Mouse (Mus musculus) forebrain, embryonic 12.5 days (tissue): ENCODE results near the gene Cyb5rl. TPM values are rescaled to one million over a fixed set of nuclear protein-coding genes. Genes with fewer than 3 reads are reported as not detected.
A peak's percentile ranks its signal among the peaks of the same experiment; 100 is the strongest.

Experiments used
- ATAC-seq: fragments of 200-750 bp; cut with Nextera tagmentation; 2 replicates; pipeline ENCODE4 v1.8.0; 2017; ENCODE audit warnings: moderate TSS enrichment; ENCODE audit not compliant: low FRiP score
- H3K27ac ChIP-seq: fragments of 300-500 bp; sonication (generic); 2 replicates; pipeline ENCODE4 v1.5.1; 2016; ENCODE audit warnings: mild to moderate bottlenecking
- H3K27me3 ChIP-seq: fragments of 300-500 bp; sonication (generic); 2 replicates; pipeline ENCODE4 v1.6.1; 2016; ENCODE audit warnings: mild to moderate bottlenecking
- H3K36me3 ChIP-seq: fragments of 300-500 bp; sonication (generic); replicated peaks from 2 replicates; pipeline ENCODE4 v1.6.1; 2016; ENCODE audit warnings: mild to moderate bottlenecking
- H3K4me1 ChIP-seq: fragments of 300-500 bp; sonication (generic); 2 replicates; pipeline ENCODE4 v1.6.1; 2016
- H3K4me2 ChIP-seq: fragments of 300-500 bp; sonication (generic); 2 replicates; pipeline ENCODE4 v1.6.1; 2016; ENCODE audit warnings: mild to moderate bottlenecking, moderate library complexity
- H3K4me3 ChIP-seq: fragments of 300-500 bp; sonication (generic); replicated peaks from 2 replicates; pipeline ENCODE4 v1.5.1; 2016; ENCODE audit warnings: mild to moderate bottlenecking
- H3K9ac ChIP-seq: fragments of 300-500 bp; sonication (generic); 2 replicates; pipeline ENCODE4 v1.6.1; 2016; ENCODE audit warnings: mild to moderate bottlenecking
- H3K9me3 ChIP-seq: fragments of 300-500 bp; sonication (generic); 2 replicates; pipeline ENCODE4 v1.6.1; 2016
- WGBS: fragments of 180-500 bp; shearing (Covaris S2); methylation state at CpG from one replicate; pipeline ENCODE4 v1.1.7; 2016; 5-methylcytosine and 5-hydroxymethylcytosine counted together
- polyA plus RNA-seq: library from polyadenylated mRNA; unstranded; fragments of >200 nt; fragmentation: Nextera tagmentation; extraction: Ambion mirVana; gene quantifications from 2 replicates; pipeline ENCODE4 v1.2.1, GENCODE M21; 2016

Gene Cyb5rl
- polyA plus RNA-seq, 1 experiment from 2014 or later, result 6.0 TPM

DNA sequence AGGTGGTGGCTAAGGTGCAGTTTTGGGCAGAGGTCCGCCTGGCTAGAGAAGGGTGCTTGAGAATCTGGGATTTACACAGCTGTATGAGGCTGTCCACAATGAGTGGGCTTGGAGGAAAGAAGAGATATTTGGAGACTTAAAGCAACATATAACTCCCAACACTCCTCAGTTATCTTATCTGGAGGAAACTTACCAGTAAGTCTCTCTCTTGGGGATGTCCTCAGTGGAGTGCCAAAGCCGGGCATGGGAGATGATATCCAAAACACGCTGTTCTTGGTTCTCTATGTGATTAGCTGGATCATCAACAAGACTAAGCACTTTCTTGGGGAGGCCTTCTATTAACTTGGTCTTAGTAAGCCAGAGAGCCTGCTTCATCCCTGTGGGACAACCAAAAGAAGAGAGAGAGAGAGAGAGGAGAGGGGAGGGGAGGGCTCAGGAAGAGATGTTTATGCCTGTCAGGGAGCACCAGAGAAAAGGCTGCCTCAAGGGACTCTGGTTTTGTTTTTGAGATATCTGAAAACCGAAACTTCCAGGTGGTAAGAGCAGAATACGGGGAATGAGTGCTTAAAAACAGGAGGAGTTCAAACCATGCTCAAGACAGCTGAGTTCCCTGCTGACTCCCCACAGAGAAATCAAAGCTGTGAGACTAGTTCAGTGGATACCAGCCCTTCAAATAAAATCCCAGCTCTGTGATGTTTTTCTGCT lies 2.2 kb upstream of the Cyb5rl start:
- no peak for ATAC-seq
- H3K4me3 ChIP-seq, result no peak overlapping the region
- peaks cover 18% of the 10 kb centered on the region for H3K4me1 ChIP-seq
- peaks cover 45% of the 10 kb centered on the region for H3K36me3 ChIP-seq
- H3K9me3 ChIP-seq, result no peaks in the 10 kb centered on the region
- WGBS, result 91% methylated on average over 5 of the region's 5 CpGs
- 0 out of 2 replicates have a peak, but pooled peaks cover 4% of the 10 kb centered on the region for H3K27me3 ChIP-seq
- H3K9ac ChIP-seq, result no peak overlapping the region
- no peak overlapping the region for H3K27ac ChIP-seq
- no peak overlapping the region for H3K4me2 ChIP-seq

DNA sequence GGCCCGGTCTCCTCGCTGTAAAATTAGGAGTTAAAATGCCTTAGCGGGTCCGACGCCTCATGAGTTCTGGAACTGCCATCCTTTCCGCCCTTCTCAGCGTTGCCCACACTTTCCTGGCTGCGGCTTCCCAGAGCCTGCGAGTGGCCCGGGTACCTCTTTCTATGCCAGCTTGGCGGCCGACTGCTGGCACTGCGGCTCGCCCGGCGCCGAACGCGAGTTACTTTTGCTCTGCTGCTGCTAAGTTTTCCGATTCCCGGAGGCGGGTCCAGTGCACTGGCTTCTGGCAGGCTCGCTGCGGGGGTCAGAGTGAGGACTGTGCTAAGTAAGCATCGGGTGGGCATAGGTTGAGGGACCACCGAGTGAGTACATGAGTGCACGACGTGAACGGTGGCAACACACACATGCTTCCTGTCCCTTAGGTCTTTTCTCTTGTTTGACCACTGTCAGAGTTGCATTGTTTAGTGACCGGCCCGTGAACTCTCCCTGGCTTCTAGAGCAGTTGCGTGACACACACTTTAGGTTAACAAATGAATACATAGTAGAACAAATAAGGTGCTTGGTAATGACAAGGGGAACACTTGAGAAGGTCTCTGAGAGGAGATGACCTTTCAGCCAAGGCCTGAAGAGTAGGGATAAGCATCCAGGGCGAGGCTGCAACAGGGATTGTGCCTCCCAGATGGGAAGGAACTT lies 508 bp downstream of the Cyb5rl start:
- ATAC-seq, result 0 out of 2 replicates have a peak, but pooled peaks have one; percentile 52
- peaks cover 18% of the 10 kb centered on the region for H3K4me1 ChIP-seq
- peak overlapping the region; percentile 93 for H3K4me2 ChIP-seq
- 3% methylated on average over 33 of the region's 33 CpGs for WGBS
- peaks cover 20% of the 10 kb centered on the region for H3K36me3 ChIP-seq
- H3K9me3 ChIP-seq, result no peaks in the 10 kb centered on the region
- H3K9ac ChIP-seq, result peak overlapping the region; percentile 62
- 0 out of 2 replicates have a peak, but pooled peaks cover 4% of the 10 kb centered on the region for H3K27me3 ChIP-seq
- H3K4me3 ChIP-seq, result peak overlapping the region; percentile 91
- H3K27ac ChIP-seq, result no peak overlapping the region

DNA sequence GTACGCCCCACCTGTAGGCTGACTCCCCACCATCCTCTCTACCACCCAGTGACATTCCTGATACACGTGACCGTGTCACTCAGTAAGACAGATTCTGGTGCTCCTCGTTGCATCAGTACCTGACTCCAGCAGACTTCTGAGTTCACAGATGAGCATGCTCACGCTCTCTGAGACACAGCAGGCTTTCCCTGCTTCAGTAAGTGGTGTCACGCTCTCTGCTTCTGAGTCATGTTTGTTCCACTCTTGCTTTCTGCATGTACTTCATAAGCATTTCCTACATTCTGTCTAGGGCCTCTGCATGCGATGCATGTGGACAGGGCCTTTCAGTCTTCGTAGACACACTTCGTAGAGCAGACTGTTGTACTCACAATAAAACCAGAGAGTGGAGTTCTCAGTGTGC lies 5.6 kb downstream of the Cyb5rl start:
- Histone ChIP-seq H3K4me3 (no peak overlapping the region), H3K27ac (no peak overlapping the region), H3K9me3 (no peaks in the 10 kb centered on the region), H3K36me3 (no peaks in the 10 kb centered on the region), H3K4me1 (peaks cover 6% of the 10 kb centered on the region), H3K4me2 (no peak overlapping the region), H3K27me3 (0 out of 2 replicates have a peak, but pooled peaks cover 4% of the 10 kb centered on the region), H3K9ac (no peak overlapping the region)
- ATAC-seq, result no peak
- 86% methylated on average over 9 of the region's 9 CpGs for WGBS

DNA sequence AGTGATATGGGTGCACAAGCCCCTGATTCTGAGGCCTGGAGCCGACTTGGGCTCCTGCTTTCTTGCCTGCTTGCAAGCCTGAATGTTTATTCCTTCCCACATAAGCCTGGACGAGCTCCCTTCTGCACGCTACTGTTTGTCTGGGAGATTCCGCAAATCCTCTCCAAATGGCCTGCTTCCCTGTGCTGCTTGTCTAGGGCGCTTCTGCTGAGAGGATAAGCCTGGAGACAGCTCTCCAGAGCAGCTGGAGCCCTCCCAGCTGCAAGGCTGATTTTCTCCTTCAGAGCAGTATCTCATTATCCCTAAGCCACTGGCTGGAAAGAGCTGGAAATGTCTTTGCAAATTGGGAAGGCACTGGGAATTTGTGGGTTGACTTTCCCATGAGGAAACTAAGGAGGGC lies 8.7 kb downstream of the Cyb5rl start:
- ATAC-seq, result no peak
- H3K4me1 ChIP-seq, result peaks cover 7% of the 10 kb centered on the region; the same call in 1 of the 2 replicates
- no peaks in the 10 kb centered on the region for H3K27me3 ChIP-seq
- H3K9me3 ChIP-seq, result no peaks in the 10 kb centered on the region
- WGBS, result 48% methylated on average over 5 of the region's 5 CpGs
- H3K36me3 ChIP-seq, result no peaks in the 10 kb centered on the region
- H3K4me3 ChIP-seq, result no peak overlapping the region
- no peak overlapping the region for H3K9ac ChIP-seq
- no peak overlapping the region for H3K4me2 ChIP-seq
- H3K27ac ChIP-seq, result no peak overlapping the region

DNA sequence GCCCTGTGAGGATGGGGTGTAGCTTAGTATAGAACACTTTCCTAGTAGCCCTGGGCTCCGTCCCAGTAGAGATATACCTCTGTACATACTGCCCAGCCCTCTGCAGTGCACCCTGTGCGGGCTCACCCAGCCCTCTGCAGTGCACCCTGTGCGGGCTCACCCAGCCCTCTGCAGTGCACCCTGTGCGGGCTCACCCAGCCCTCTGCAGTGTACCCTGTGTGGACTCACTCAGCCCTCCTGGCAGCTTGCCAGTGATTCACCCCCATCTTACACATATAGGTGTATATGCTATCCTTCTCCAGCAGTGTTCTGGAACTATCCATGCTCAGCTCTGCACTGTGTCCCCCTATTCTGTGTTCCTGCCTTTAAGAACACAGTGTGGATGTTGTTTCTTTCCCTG lies 12.1 kb downstream of the Cyb5rl start:
- no peak overlapping the region for H3K4me3 ChIP-seq
- H3K36me3 ChIP-seq, result no peaks in the 10 kb centered on the region
- peaks cover 10% of the 10 kb centered on the region for H3K4me1 ChIP-seq
- no peak overlapping the region for H3K4me2 ChIP-seq
- no peak for ATAC-seq
- 94% methylated on average over 4 of the region's 4 CpGs for WGBS
- H3K27me3 ChIP-seq, result no peaks in the 10 kb centered on the region
- H3K9me3 ChIP-seq, result no peaks in the 10 kb centered on the region
- H3K9ac ChIP-seq, result no peak overlapping the region
- no peak overlapping the region for H3K27ac ChIP-seq

DNA sequence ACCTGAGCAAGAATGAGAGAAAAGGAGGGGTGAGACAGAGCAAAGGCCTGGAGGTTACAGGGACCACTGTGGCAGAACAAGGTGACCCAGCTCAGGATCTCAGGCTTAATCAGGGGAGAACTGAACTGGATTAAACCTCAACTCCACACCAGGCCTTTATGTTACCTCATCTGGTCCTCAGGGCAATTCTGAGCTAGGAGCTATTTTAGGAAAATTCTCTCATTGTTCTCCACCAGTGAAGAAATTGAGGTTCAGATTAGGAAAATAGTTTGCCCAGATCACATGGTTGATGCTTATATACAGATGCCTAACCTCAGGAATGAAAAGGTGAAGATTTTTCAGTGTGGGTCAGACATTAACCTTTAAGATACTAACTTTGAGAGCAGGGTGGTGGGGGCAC lies 12.9 kb downstream of the Cyb5rl start:
- Histone ChIP-seq H3K36me3 (no peaks in the 10 kb centered on the region), H3K27me3 (no peaks in the 10 kb centered on the region), H3K4me2 (no peak overlapping the region), H3K4me3 (no peak overlapping the region), H3K9me3 (no peaks in the 10 kb centered on the region), H3K27ac (no peak overlapping the region), H3K4me1 (peaks cover 19% of the 10 kb centered on the region), H3K9ac (no peak overlapping the region)
- ATAC-seq, result no peak

DNA sequence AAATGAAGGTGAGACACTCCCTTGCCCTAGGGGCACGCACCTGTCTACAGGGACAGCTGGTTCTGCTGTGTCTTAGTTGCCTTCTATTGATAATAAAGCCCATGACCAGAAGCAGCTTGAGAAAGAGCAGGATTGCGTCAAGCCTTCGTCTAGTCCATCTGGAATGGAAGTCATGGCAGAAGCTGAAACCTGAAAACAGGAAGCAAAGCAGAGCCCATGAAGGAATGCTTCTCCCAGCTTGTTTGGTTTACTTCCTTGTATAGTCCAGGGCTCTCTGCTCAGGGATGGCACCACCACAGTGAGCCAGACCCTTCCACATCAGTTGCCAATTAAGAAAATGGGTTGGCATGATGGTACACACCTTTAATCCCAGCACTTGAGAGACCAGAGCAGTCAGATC lies 15.4 kb downstream of the Cyb5rl start:
- Histone ChIP-seq H3K9me3 (no peaks in the 10 kb centered on the region), H3K4me3 (no peak overlapping the region), H3K9ac (no peak overlapping the region), H3K4me1 (peaks cover 27% of the 10 kb centered on the region), H3K27ac (no peak overlapping the region), H3K4me2 (no peak overlapping the region), H3K36me3 (no peaks in the 10 kb centered on the region), H3K27me3 (no peaks in the 10 kb centered on the region)
- WGBS, result 88% methylated on average over 3 of the region's 3 CpGs
- no peak for ATAC-seq

DNA sequence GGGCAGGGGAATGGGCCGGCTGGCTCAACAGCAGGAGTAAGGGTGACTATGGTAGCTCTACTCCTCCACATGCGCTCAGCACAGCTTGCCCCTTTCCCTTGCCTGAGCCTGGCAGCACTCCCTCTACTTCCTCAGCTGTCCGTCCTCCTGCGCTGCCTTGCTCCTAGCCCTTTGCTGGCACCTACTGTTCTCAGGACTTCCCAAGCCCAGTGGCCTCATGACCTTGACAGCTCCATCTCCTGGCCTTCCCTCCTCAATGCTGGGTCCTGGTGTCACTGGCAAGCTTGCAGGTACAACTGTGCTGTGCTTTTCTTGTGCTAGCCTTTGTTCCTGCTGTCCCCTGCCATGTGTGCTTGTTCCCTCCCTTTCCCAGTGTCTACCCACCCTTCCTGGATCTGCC lies 16.3 kb downstream of the Cyb5rl start:
- Histone ChIP-seq H3K9me3 (no peaks in the 10 kb centered on the region), H3K27me3 (no peaks in the 10 kb centered on the region), H3K36me3 (no peaks in the 10 kb centered on the region), H3K4me2 (no peak overlapping the region), H3K9ac (no peak overlapping the region), H3K27ac (no peak overlapping the region; the same call in 1 of the 2 replicates), H3K4me1 (peaks cover 27% of the 10 kb centered on the region), H3K4me3 (no peak overlapping the region)
- 94% methylated on average over 4 of the region's 4 CpGs for WGBS
- no peak for ATAC-seq

DNA sequence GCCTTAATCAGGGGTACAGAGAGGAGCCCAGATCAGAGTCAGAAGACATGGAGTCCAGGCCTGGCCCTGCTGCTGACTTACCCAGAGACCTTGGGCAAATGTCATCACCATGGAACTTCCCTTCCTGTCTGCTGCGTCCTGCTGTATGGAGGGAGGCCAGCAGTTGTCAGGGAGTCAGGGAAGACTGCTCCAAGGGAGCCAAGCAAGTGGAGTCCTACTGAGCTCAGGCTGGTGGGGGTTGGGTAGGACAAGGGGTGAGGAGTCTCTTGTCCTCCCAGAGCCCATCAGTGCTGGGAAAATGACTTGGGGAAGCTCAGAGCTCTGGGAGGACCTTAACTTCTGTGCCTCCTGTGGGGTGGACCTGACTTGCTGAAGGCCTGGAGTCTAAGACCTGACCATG lies 17.6 kb downstream of the Cyb5rl start:
- Histone ChIP-seq H3K4me1 (peaks cover 23% of the 10 kb centered on the region), H3K27me3 (no peaks in the 10 kb centered on the region), H3K36me3 (no peaks in the 10 kb centered on the region), H3K4me2 (peak overlapping the region; percentile 29), H3K27ac (peak overlapping the region; percentile 85), H3K9ac (no peak overlapping the region), H3K9me3 (no peaks in the 10 kb centered on the region), H3K4me3 (no peak overlapping the region)
- WGBS, result 23% methylated on average over 1 of the region's 1 CpGs
- ATAC-seq, result peak; percentile 22; the same call in 1 of the 2 replicates

DNA sequence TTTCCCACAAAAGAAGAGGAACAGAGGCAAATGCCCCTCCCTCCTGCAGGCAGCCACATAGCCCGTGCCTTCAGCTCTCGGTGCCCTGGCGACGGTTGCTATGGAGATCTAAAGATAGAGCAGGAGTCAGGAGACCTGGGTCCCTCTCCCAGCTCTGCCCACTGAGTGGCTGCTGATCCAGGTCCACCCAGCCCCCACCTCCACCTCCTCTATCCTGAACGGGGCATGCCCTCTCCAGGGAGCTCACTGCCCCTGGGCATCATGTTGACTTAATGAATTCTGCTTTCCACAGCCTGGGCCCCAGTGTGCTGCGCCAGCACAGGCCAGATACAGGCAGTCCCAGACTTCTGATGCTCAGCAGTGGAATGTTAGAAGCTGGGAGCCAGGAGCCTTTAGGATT lies 18.1 kb downstream of the Cyb5rl start:
- peak; percentile 88 for ATAC-seq
- H3K27me3 ChIP-seq, result no peaks in the 10 kb centered on the region
- no peaks in the 10 kb centered on the region for H3K9me3 ChIP-seq
- H3K27ac ChIP-seq, result peak overlapping the region; percentile 85
- peak overlapping the region; percentile 29 for H3K4me2 ChIP-seq
- no peaks in the 10 kb centered on the region for H3K36me3 ChIP-seq
- peaks cover 20% of the 10 kb centered on the region for H3K4me1 ChIP-seq
- H3K9ac ChIP-seq, result no peak overlapping the region
- H3K4me3 ChIP-seq, result no peak overlapping the region
- 5% methylated on average over 6 of the region's 6 CpGs for WGBS

DNA sequence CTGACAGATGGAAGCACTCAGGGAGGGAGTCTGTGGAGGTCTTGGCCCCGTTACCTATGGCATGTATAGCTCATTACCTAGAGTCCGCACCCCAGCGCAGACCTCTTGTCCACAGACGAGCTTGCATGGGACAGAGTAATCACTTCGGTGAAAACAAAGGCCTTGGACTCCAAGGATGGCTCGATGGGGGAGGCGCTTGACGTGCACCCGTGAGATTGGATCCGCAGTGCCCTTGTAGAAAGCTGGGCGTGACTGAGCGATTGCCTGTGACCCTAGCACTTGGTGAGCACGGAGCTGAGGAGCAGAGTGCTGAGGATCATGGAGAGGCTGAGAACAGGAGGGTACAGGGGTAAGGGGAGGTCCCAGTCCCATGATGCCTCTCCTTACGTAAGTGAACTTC lies 24.9 kb downstream of the Cyb5rl start:
- H3K4me2 ChIP-seq, result no peak overlapping the region
- H3K27me3 ChIP-seq, result no peaks in the 10 kb centered on the region
- no peaks in the 10 kb centered on the region for H3K36me3 ChIP-seq
- no peak overlapping the region for H3K27ac ChIP-seq
- 85% methylated on average over 14 of the region's 14 CpGs for WGBS
- no peaks in the 10 kb centered on the region for H3K9me3 ChIP-seq
- H3K9ac ChIP-seq, result no peak overlapping the region
- H3K4me3 ChIP-seq, result no peak overlapping the region
- no peak for ATAC-seq
- peaks cover 24% of the 10 kb centered on the region for H3K4me1 ChIP-seq

DNA sequence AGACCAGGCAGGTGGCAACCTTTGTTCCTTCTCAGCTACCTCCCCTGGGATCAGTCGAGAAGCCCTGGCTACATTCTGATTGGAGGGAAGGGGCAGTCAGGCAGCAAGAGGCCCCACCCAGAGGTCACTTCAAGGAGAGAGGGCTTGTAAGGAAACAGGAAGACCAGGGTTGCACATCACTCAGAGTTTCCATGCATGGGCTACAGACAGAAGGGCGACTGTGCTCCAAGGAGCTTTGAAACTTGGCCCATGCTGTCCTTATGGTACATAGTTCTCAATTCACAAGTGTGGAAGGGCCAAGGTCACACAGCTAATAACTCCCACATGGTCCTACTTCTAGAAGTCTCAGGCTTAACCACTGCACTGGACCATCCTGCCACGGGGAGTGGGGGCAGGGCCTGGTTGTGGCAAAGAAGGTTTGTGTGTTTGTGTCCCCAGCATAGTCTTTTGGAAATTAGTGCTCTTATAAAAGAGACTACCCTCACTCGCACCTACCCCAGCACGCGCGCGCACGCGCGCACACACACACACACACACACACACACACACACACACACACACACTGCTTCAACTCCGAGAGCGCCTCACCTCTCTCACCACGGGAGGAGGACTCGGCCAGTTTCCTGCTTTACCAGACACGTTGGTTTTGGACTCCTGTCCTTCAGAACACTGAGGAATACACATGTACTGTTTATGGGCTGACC lies 27.8 kb downstream of the Cyb5rl start:
- Histone ChIP-seq H3K9me3 (no peaks in the 10 kb centered on the region), H3K4me3 (no peak overlapping the region), H3K4me1 (peaks cover 41% of the 10 kb centered on the region), H3K9ac (no peak overlapping the region), H3K4me2 (no peak overlapping the region), H3K27ac (no peak overlapping the region), H3K27me3 (no peaks in the 10 kb centered on the region), H3K36me3 (no peaks in the 10 kb centered on the region)
- 80% methylated on average over 15 of the region's 16 CpGs for WGBS
- ATAC-seq, result no peak
